Mouse (Mus musculus) urinary bladder, postnatal 25 days (tissue): Measurements from ENCODE around the gene Stx1b.
"Not testable (repeated sequence)": the region's sequence is repeated elsewhere in the genome, so short reads cannot be mapped to it uniquely, and the experiment has no call there.

Experiments used
- DNase-seq: peaks from one replicate; pipeline ENCODE4 v3.0.0; 2022; ENCODE audit warnings: low spot score

The Stx1b gene

DNA sequence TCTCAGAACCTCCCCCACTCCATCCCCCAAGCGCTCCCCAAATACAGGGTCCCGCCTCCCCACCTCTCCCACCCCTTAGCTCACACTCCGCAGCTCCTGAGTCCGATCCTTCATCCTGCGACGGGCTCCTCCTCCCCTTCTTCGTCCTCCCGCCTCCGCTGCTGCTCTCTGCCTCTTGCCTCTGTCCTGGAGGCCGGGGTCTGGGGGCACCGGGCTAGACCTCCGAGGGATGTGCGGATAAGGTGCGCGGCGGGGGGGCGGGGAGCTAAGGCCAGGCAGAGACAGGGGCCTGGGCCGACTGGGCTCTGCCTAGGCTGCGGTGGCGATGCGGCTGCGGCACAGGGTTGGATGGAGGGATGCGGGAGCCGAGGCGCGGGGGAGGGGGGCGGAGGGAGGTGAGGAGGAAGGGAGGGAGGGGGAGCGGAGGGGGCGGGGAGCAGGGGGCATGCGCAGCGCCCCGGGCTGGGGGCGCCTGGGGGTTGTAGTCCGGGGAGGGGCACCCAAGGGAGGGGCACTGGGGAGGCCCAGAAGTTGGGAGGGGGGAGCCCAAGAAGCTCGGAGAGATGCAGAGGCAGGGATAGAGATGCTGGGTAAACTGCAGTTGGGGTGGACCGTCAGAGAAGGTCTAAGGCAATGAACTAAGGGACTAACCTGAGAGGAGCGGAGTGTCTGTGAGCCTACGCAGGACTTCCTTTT is at the start of gene Stx1b, which contains the start of gene Stx4a:
Stx1b (minus strand) TSS at position 374 of the 696 bp plus-strand sequence.
Stx4a (plus strand) TSS at position 119 of the 696 bp plus-strand sequence.
- no peak for DNase-seq

DNA sequence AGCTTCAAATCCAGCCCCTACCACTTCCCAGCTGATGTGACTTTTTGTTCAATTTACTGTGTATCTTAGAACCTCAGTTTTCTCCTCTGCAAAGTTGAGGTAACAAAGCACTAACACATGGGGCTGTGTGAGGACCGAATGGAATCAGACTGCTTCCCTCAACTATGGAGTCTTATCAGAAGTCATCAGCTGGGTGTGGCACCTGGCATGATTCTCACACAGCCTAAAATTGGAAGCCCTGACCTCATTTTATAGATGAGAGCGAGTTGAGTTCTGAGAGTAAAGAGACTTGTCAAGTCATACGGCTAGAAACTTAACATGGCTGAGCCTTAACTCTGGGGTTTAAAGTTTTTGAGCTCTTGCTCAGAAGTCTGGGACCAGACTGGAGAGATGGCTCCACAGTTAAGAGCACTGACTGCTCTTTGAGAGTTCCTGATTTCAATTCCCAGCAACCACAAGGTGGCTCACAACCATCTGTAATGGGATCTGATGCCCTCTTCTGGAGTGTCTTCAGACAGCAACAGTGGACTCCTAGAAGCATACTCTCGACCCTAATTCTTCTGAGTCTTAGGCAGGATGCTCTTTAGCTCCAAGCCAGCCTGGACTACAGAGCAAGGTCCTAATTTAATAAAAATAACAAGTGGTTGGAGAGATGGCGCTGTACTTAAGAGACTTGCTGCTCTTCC is 45.9 kb upstream of the Stx1b start:
- no peak for DNase-seq

DNA sequence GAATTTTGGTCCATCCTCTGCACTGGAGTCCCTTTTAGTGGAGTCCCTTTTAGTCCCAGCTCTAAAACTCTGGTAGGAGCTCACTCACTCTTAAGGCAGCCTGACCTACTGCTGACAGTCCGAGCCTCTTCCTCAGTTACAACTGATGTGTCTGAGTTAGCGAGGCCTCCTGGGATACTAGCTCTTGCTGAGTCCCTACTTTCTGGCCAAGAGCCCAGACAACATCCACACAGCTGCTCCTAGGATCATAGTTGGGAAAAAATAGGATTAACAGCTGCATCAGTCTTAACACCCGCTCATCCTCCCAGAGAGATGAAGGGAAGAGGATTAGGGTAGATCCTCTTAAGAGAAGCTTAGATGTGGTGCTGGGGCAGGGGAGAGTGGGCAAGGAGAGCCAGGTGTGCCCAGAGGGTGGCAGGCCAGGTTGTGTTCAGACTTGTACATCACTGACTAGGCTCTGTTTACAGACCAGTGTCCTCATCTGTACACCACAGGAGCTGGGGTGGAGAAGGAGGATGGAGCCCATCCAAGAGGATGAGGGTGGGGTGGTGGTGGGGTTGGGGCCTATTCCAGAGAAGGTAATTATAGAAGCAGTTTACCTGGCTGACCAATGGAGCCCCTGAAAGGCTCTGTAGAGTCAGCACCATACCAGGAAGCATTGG is 44.9 kb upstream of the Stx1b start:
- DNase-seq: no peak

DNA sequence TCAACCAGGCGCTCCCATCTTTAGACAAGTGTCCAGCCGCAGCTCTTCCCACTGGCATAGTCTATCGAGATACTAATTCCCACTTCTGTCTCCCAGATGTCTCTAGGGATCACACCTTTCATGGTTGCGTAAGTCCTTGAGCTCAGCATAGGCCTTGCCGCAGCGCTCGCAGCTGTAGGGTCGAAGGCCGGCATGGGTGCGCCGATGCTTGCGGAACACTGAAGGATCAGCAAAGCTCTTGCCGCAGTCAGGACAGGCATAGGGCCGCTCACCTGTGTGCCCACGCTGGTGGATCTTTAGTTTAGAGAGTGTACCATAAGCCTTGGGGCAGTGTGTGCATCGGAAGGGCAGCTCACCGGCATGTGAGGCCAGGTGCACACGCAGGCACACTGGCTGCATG is 43.3 kb upstream of the Stx1b start:
- no peak for DNase-seq

DNA sequence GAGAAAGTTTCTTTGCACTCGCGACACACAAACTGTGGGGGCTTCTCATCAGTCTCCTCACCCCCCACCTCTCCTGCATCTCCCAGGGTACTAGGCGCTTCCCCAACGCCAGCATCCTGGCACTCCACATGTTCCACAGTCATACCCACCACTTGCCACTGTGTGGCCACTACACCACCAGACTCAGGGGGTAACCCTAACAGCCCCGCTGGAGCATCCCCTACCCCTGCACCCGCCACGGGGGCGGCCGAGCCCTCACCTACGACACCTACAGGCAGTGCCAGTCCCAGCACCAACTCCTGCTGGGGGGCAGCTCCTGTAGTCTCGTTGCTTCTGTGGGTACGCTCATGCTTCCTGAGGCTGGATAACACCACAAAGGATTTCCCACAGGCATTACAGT is 42.1 kb upstream of the Stx1b start:
- DNase-seq: no peak

DNA sequence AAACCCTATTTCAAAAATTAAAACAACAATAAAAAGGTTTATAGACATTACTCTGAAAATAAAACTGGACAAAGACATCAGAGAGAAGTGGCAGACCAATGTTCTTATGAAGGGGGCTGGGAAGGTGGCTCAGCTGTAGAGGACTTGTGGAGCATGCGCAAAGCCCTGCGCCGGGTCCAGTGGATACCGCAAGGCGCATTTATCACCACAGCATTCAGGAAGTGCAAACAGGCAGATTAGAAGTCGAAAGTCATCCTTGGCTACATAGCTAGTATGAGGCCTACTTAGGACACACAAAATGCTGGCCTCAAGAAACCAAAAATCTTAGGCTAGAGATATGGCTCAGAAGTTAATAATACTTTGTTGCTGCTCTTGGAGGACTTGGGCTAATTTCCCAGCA is 33.9 kb upstream of the Stx1b start:
- no peak for DNase-seq

DNA sequence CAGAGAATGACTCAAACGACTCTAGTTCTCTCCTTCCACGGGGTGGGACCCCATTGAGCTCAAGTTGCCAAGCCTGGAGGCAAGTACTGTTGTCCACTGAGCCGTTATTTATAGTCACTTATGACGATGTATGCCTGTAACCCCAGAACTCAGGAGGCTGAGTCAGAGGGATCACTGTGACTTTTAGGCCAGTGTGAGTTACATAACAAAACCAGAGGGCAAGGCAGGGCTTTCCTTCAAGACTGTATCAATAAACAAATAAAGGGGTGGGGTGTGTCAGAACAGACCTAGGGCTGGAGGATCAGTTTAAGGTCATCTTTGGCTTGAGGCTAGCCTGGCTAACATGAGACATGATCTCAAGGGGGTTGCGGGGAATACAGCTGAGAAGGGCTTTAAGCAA is 26.6 kb upstream of the Stx1b start:
- DNase-seq: no peak

DNA sequence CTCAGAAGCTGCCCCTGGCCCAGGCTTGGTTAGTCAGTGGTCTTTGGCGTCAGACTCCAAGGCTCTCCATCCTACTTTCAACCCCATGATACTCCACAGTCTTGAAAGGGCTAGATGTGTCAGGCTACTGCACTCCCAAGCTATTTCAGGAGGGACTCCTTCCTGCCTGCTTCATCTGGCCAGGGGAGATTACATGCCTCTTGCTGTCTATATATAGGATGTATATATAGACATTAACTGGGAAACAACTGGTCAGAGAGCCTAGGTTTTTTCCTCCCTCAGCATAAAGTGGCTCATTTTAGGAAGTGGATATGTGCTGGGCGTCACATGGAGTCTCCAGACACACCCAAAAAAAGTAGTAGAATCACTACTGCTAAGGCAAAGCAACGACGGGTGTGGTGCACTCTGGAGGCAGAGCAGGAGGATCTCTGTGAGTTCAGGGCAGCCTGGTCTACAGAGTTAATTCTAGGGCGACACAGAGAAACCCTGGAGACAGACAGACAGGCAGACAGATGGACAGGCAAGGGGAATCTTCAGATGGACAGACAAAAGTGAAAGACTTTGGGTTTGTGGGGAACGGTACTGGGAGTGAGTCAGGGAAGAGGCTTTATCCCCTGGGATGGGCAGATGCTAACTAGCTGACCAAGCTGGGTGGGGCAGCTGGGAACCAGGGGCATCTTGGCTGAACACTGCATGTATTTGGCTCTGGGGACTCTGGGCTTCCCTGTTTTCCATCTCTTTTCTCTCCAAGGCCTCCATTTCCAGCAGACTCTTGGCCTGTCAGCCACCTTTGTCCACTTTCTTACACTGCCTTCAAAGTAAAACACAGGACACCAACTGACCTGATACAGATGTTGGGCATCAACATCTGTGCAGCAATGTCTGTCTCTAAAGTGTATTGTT is 25.9 kb upstream of the Stx1b start:
- DNase-seq: no peak

DNA sequence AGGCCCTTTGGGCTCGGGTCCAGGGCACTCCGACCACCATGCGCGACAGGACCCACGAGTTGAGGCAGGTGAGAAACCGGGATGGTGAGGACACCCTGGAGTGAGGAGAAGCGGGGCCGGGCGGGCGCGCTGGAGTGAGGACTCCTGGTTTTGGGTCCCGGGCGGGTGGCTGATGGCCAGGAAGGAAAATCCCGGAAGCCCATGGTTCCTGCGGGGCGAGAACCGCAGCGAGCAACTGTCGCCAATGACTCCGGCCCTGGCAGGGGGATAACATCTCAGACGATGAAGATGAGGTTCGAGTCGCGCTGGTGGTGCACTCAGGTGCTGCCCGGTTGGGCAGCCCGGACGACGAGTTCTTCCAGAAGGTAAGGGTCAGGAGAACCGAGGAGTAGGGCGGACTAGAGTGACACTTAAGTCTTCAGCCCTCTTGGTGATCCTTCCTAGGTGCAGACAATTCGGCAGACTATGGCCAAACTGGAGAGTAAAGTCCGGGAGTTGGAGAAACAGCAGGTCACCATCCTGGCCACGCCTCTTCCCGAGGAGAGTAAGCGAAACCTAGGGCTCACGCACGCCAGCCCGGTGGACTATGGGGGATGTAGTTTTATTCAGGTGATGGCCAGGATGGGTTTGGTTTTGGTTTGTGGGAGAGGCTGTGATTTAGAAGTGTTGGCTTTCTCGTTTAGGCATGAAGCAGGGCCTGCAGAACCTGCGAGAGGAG is 17.8 kb upstream of the Stx1b start:
- DNase-seq: peak; percentile 68

DNA sequence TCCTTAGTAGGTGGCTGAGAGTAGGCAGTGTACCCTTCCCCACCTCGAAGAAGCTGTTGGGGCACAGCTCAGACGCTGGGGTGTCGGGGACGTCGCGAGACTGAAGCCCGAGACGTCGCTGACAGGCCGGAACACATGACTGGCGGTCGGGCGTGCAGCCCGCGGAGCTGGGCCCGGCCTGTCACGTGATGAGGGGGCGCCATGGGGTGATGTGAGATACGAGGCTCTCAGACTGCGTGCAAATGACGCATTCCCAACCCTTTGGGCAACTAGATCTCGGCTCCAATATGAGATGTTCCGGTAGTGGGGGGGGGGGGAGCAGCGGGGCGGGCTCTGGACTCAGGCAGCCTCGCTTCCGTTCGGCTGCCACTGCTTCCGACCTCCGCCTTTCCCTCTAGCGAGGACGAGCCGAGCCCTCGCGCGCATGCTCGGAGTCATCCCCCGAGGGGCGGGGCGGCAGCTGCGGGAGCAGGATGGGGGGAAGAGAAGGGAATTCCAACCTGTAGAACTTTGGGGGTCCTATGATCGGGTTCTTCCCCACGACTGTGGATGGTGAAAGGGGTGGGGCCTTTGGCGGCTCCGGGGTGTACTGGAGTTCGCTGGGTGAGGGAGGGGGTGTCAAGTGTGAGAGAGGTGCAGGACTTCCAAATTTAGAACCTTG is 17.1 kb upstream of the Stx1b start:
- peak; percentile 89 for DNase-seq

DNA sequence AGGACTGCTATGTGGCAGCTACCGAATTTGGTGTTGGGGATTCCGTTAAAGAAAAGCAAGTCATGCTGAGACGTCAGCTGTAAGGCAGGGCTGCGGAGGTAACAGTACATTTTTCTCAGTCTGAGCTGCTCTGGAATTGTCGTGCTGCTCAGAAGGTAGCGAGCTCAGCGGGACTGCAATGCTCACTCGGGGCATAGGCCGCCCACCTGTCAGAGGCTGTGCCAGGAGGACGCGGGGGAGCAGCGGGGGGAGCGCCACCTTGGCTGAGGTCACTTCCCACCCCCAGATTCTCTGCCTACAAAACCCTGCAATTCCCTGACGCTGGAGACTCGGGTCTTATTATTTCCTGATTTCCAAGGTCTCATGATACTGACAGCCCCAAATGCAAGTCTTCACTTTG is 16.5 kb upstream of the Stx1b start:
- DNase-seq: peak; percentile 48

DNA sequence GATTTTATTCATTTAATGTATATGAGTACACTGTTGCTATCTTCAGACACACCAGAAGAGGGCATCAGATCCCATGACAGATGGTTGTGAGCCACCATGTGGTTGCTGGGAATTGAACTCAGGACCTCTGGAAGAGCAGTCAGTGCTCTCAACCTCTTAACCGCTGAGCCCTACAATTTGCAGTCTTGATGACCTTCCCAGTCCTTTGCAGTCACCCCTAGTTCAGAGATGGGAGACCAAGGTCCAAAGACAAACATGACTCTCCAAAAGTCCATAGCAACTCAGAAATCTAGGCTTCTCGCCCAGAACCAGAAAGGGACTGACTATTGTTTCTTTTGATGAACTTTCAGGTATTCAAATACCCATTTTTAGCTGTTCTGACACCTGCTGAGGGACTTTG is 15.7 kb upstream of the Stx1b start:
- DNase-seq: not testable (repeated sequence)

DNA sequence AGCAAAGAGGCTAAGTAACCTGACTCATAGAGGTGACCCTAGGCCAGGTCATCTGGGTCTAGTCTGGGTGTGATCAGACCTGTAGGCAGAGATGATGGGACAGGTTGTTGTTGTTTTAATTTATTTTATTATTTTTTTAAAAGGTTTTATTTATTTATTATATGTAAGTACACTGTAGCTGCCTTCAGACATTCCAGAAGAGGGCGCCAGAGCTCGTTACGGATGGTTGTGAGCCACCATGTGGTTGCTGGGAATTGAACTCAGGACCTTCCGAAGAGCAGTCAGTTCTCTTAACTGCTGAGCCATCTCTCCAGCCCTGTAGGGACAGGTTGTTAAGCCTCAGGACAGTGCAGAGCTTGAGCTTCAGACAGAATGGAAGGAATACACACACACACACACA is 13.5 kb upstream of the Stx1b start:
- not testable (repeated sequence) for DNase-seq

DNA sequence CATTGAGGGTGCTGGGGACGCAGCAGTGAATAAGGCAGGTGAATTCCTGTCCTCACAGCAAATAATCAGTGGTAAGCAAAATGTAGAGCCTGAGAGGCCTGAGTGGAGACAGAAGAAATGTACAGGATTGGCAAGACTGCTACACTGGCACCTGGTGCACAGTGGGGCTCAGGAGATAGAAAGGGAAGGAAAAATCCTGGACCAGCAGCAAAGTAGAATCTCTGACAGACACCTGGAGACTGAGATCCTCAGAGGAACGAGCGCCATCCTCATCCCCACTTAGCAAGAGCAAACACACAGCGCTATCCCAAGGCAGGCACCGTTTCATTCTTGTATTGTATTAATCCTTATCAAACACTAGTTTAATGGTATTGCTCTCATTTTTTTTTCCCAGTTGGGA is 13.1 kb upstream of the Stx1b start:
- no peak for DNase-seq

DNA sequence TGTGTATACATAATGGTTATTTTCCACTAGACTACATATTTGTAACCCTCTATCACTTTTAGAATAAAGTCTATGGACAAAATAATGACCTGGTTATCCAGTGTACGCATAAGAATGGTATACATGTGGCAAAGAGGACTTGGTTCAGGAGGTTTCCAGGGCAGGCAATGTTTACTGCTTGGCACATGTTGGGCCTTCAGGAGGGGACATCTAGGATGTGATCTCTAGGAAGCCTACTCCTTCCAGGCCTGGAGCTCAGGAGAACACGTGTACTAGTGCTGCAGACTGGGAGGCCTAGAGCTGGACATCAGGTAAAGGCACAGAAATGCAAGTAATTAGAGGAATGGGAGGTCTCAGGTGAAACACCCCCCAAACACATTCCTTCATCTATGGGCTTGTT is 11.2 kb upstream of the Stx1b start:
- no peak for DNase-seq

DNA sequence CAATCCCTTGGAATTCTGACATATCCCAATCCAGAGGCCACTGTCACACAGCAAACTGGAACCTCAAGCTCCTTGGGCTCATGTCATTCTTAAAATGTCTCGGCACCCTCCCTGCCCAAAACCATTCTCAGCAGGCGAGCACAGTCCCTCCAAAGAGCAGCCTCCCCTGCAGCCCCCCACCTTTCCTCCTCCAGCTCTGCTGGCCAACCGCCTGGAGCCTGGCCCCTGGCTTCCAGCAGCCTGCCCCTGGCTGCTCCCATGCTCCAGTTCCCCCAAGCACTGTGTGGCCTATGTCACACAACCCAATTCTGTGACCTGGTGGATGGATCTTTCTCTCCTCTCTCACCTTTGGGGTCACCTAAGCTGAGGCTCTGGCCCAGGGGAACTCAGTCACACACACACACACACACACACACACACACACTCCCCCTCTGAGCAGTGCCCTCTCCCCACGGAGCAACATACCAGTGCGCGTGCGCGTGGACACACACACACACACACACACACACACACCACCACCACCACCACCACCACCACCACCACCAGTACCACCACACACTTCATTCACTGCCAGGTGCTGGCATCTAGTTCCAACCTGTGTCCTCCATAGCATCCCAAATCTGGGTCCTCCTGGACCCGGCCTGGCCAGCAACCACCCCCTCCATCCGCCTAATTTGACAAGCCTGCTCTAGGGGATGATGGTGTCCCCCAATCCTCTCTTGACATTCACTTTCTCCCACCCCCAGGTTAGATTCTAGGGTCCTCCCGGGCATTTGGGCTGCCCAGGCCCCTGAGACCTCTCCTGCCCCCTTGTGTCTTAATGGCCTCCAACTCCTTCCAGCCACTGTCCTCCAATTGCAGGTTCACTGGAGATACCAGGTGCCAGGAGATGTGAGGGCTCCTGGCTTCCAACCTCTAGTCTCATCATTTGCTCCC is 845 bp downstream of the Stx1b start:
- no peak for DNase-seq

DNA sequence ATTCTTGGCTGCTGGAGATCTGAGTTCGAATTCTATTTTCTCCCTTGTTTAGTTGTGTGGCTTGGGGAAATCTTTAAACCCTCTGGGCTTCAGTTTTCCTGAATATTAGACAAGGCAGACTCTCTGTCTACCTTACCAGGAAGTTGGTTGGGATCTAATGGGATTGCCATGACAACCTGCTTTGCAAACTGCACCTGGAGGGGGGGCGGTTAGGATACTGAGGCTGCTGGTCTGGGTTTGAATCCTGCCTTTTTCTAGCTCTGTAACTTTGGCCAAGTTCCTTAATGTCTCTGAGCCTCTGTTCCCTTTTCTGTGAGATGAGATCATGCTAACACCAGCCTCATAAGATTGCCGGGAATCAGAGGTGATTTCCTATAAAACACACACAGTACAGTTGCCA is 1.9 kb downstream of the Stx1b start:
- no peak for DNase-seq

DNA sequence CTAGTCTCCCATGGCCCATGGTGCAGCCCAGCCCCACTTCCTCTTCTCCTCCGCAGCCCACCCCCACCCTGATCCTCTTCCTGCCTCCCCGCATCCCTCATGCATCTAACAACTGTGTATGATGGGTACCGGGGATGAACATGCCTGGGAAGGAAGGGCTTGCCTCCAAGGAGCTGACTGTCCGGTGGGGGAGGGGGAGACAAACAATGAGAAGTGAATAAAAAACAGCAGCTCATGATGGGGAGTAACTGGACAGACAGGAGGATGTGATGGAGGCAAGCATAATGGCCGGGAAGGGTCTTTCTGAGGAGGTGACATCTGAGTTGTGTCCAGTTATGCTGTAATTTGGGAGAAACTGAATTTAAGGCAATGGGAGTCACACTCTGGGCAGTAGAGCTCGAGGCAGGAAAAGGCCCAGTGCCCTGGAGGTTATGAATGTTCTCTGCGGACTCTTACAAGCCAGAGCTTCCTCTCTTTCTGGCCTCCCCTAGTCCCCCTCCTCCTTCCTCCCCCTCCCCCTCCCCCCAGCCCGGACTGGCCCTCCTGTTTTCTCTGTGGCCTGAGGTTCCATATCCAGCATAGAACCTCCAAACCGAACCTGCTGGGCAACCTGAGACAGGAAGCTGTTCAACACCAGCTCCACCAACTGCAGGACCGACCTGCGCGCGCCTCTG is 3.4 kb downstream of the Stx1b start:
- DNase-seq: no peak

DNA sequence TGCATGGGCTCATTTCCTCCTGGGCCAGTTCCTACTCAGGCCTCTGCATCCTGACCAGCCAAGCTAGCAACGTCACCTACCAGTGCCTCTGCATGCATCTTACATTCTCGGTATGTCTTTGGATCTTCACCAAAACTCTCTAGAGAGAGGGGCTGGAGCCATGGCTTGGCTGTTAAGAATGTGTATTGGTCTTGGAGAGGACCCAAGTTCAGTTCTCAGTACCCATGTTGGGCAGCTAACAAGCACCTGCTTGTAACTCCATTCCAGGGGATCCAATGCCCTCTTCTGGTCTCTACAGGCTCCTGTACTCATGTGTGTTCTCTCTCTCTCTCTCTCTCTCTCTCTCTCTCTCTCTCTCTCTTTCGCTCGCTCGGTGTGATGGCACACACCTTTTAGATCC is 6.6 kb downstream of the Stx1b start:
- DNase-seq: no peak
